Mouse (Mus musculus): ENCODE data around the gene Stx1a. TPM values are rescaled to one million over a fixed set of nuclear protein-coding genes. Genes with fewer than 3 reads are reported as not detected.

Gene Stx1a
- polyA plus RNA-seq, 1 experiment, result not detected

DNA sequence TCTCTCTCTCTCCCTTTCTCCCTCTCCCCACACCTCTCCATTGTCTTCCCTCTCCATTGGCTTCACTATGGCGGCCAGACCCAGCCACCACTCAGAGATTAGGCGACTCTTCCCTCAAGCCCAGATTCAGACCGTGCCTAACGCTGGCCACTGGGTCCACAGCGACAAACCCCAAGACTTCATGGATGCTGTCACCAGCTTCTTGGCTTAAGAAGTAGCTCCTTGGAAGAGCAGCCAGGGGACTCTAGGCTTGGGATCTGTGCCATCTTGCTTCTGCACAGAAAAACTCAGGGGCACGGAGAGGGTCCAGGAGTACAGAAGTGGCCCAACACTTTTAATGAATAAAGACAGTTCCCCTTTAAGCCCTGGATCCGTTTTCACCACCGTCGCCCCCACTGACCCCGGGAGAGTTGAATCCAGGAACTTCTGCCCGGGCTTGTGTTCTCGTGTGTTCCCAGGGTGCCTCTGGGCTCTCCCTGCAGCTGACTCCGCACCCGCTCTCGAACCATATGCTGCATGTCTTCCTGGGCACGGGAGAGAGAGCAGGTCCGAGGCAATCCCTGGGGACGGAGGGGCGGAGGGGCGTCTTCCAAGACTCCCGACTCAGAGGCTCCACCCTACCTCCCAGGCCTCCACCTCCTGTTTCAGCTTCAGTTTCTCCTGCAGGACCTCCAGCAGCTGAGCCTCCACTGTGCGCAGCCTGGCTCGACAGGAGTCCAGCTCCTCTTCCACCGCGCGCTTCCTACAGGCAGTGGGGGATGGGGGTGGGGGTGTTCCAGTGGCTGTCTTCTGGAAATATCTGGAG is 11.3 kb upstream of the Stx1a start:
- 47% methylated on average over 26 of the region's 26 CpGs for WGBS
- TF ChIP-seq CTCF (IDR thresholded peaks at IDR 0.05; ENCODE audit: insufficient read depth, low read depth, low read length) (no peak), POLR2A (IDR thresholded peaks at IDR 0.05; ENCODE audit: insufficient read depth, low read depth, low read length) (no peak)
- no peak overlapping the region for H3K27ac ChIP-seq (ENCODE audit: insufficient read depth, low read depth, low read length)

DNA sequence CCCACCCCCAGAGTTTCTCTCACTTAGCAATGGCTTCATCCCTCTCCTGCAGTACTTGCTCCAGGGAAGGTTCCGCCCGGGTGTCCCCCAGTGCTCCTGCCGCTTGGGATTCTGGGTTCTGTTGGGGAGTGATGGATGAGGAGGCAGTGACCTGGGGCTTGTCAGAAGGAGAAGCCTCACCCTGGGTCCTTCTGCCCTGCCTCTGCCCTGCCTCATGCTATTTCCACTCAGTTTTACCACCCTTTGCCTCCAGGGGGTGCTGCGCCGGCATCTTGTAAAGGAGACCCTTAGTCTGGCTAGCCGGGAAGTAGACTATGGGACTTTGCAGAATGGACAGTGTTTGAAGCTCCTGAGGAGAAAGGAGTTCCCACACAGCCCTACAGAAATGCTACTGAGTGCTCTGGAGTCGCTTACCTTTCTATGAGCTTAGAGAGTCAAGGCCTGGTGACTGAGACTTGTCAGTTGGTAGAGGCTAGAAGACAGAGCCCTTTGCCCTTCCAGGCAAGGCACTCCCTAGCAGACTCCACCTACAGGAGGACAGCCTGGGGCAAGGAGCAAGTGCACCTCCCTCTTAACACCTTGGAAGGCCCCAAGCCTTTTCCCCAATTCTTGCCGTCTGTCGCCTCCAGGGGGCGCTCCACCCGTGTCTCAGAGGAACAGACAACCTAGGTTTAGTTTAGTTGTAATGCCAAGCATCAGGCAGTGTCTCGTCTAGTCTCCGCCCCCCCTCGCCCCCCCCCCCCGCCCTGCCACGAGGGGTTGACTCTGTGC is 10.4 kb upstream of the Stx1a start:
- Histone ChIP-seq H3K27ac (ENCODE audit: insufficient read depth, low read depth, low read length) (no peak overlapping the region), H3K4me1 (ENCODE audit: control insufficient read depth, insufficient read depth, low read length) (peaks cover 24% of the 10 kb centered on the region), H3K4me3 (ENCODE audit: insufficient read depth, low read depth, low read length) (no peak overlapping the region)
- no peak for TF ChIP-seq POLR2A (IDR thresholded peaks at IDR 0.05; ENCODE audit: insufficient read depth, low read depth, low read length)
- peak; percentile 65; the same call in 1 of the 2 replicates for TF ChIP-seq CTCF (IDR thresholded peaks at IDR 0.05; ENCODE audit: insufficient read depth, low read depth, low read length)
- WGBS, result 11% methylated on average over 16 of the region's 16 CpGs

More for the DNA sequence above, 11.3 kb upstream of the Stx1a start:
- Histone ChIP-seq H3K4me3 (ENCODE audit: insufficient read depth, low read depth, low read length) (no peak overlapping the region), H3K4me1 (ENCODE audit: control insufficient read depth, insufficient read depth, low read length) (peaks cover 26% of the 10 kb centered on the region)

DNA sequence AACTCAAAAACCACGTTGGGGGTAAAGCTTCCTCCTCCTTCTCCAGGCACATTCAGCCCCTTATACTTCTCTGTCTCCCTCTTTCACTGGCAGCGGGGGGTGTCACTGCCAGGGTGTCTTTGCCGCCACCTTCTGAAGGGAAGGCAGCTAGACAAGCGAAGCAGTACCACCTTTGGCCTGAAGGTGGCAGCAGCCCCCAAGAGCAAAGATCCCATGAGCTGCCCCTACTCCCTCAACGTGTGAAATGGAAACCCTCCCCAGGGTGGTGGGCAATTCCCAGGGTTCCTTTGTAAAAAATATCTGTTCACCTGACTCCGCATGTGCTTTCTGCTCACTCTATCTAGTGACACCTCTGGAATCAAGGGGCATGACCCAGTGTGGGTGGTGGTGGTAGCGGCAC is 7.8 kb upstream of the Stx1a start:
- Histone ChIP-seq H3K4me3 (ENCODE audit: insufficient read depth, low read depth, low read length) (no peak overlapping the region), H3K27ac (ENCODE audit: insufficient read depth, low read depth, low read length) (no peak overlapping the region), H3K4me1 (ENCODE audit: control insufficient read depth, insufficient read depth, low read length) (peaks cover 20% of the 10 kb centered on the region)
- WGBS, result 13% methylated on average over 7 of the region's 7 CpGs
- no peak for TF ChIP-seq POLR2A (IDR thresholded peaks at IDR 0.05; ENCODE audit: insufficient read depth, low read depth, low read length)
- TF ChIP-seq CTCF (IDR thresholded peaks at IDR 0.05; ENCODE audit: insufficient read depth, low read depth, low read length), result peak; percentile 86

DNA sequence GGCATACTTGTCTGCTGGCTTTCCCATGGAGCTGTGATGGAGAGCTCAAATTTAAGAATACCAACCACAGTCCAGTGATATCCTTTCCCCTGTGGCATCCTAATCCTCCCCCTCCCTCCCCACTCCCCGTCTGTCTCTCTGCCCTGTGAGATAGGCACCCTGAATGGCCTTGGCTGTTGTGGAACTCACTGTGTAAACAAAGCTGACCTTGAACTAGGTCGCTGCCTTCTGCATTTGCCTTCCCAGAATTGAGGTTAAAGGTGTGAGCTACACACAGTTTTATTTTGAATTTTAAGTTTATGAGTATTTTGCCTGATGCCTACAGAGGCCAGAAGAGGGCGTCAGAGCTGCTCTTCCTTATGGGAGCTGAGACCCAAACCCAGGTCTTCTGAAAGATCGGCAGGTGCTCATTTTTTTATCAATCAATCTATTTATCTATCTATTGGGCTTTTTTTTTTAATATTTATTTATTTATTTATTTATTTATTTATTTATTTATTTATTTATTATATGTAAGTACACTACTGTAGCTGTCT is 7.0 kb upstream of the Stx1a start:
- Histone ChIP-seq H3K27ac (ENCODE audit: insufficient read depth, low read depth, low read length) (no peak overlapping the region), H3K4me1 (ENCODE audit: control insufficient read depth, insufficient read depth, low read length) (peaks cover 12% of the 10 kb centered on the region), H3K4me3 (ENCODE audit: insufficient read depth, low read depth, low read length) (no peak overlapping the region)
- 55% methylated on average over 4 of the region's 4 CpGs for whole genome bisulfite sequencing
- no peak for TF ChIP-seq CTCF (IDR thresholded peaks at IDR 0.05; ENCODE audit: insufficient read depth, low read depth, low read length)
- no peak for TF ChIP-seq POLR2A (IDR thresholded peaks at IDR 0.05; ENCODE audit: insufficient read depth, low read depth, low read length)

DNA sequence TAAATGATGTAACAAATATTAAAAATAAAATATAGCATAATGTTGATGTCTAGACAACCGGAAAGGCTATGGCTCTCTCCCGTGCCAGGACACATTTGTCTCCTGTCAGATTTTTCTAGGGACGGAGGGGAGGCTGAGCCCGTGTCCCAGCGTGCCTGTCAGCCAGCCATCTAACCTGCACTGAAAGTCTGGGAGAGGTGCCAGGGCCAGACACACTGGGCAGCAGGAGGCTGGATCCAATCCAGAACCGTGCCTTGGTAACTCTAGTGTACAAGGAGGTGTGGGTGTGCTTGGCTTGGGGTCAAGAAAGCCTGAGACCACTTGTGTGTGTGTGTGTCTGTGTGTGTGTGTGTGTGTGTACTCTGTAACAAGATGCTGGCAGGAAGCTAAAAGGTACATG is 1.5 kb upstream of the Stx1a start:
- 30% methylated on average over 6 of the region's 6 CpGs for WGBS
- Histone ChIP-seq H3K4me1 (ENCODE audit: control insufficient read depth, insufficient read depth, low read length) (peaks cover 16% of the 10 kb centered on the region), H3K4me3 (ENCODE audit: insufficient read depth, low read depth, low read length) (no peak overlapping the region), H3K27ac (ENCODE audit: insufficient read depth, low read depth, low read length) (no peak overlapping the region)
- no peak for TF ChIP-seq POLR2A (IDR thresholded peaks at IDR 0.05; ENCODE audit: insufficient read depth, low read depth, low read length)
- TF ChIP-seq CTCF (IDR thresholded peaks at IDR 0.05; ENCODE audit: insufficient read depth, low read depth, low read length), result no peak

DNA sequence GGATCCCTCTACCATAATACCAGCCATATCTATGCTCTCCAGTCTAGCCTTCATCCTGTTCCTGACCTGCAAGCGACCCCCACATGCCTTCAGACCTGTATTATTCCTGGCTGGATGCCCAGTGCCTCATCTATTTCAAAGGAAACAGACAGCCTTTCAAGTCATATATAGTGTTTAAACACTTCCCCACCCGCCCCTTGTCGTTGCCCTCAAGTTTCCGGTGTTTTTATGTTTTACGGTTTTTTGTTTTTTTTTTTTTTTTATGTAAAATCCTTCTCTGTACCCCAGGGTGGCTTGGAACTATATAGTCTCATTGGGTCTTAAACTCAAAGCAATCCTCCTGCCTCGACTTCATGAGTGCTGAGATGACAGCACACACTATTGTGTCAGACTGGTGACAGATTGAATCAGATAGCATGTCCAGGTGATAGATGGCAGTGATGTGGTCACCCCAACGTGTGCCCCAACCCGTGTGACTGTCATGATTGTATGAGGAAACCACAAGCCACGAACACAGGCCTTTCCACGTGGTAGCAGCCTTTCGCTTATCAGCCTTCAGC is 1.5 kb downstream of the Stx1a start:
- Histone ChIP-seq H3K27ac (ENCODE audit: insufficient read depth, low read depth, low read length) (no peak overlapping the region), H3K4me3 (ENCODE audit: insufficient read depth, low read depth, low read length) (no peak overlapping the region), H3K4me1 (ENCODE audit: control insufficient read depth, insufficient read depth, low read length) (peaks cover 25% of the 10 kb centered on the region)
- no peak for TF ChIP-seq CTCF (IDR thresholded peaks at IDR 0.05; ENCODE audit: insufficient read depth, low read depth, low read length)
- no peak for TF ChIP-seq POLR2A (IDR thresholded peaks at IDR 0.05; ENCODE audit: insufficient read depth, low read depth, low read length)
- WGBS, result 75% methylated on average over 11 of the region's 11 CpGs

DNA sequence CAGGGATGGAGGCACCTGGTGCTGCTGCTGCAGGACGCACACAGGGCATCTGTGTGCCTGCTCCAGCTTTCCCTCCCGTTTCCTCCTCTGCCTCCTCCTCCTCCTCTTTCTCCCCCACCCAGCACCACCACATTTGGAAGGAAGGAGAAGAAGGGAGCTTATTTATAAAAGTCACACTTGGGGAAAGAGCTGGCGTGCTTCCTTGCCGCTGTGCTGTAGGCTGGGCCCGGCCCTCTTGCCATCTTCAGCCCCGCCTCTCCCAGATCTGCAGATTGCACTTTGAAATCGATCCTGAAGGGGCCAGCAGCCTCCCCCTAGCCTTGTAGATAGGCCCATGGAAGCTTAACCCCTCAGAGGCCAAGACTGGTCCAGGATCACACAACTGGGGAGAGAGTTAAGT is 2.6 kb downstream of the Stx1a start:
- no peak overlapping the region for H3K27ac ChIP-seq (ENCODE audit: insufficient read depth, low read depth, low read length)
- WGBS, result 17% methylated on average over 7 of the region's 7 CpGs
- H3K4me1 ChIP-seq (ENCODE audit: control insufficient read depth, insufficient read depth, low read length), result peaks cover 25% of the 10 kb centered on the region
- TF ChIP-seq POLR2A (IDR thresholded peaks at IDR 0.05; ENCODE audit: insufficient read depth, low read depth, low read length) (no peak), CTCF (IDR thresholded peaks at IDR 0.05; ENCODE audit: insufficient read depth, low read depth, low read length) (no peak)
- H3K4me3 ChIP-seq (ENCODE audit: insufficient read depth, low read depth, low read length), result no peak overlapping the region

DNA sequence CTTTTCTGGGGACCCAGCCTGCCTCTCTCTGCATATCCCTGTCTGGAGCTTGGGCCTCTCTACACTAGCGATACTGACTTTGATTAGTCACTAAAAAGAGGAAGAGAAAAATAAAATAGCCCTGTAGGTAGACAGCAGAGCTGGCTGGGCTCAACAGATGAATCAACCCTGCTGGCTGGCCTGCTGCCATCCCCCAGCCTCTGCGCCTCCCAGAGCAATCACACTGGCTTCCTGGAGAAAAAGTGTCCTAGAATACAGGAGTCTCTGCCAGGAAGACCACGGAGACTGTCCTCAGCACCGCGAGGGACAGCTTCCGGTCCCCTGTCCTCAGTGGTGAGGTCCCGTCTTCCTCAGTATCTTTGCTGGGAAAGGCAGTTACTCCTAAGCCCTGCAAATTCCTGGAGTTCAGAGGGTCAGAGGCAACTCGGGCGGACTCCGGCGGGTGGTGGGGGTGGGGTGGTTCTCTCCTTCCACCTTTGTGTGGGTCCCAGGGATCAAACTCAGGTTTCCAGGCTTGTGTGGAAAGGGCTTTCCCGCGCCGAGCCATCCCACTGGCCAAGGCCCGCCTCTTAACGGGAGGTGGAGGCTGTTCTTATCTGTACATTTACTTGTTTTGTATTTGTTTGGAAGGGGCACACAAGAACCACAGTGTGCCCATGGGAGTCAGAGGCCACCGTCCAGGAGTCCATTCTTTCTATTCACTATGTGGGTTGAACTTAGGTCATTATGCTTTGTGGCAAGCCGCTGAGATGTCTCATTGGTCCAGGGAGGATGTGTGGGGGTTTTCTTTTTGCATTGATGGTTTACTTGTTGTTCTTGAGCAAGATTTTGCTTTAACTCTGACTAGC is 5.9 kb downstream of the Stx1a start:
- Histone ChIP-seq H3K27ac (ENCODE audit: insufficient read depth, low read depth, low read length) (no peak overlapping the region), H3K4me3 (ENCODE audit: insufficient read depth, low read depth, low read length) (no peak overlapping the region), H3K4me1 (ENCODE audit: control insufficient read depth, insufficient read depth, low read length) (peaks cover 21% of the 10 kb centered on the region)
- 56% methylated on average over 18 of the region's 18 CpGs for WGBS
- TF ChIP-seq POLR2A (IDR thresholded peaks at IDR 0.05; ENCODE audit: insufficient read depth, low read depth, low read length), result no peak
- TF ChIP-seq CTCF (IDR thresholded peaks at IDR 0.05; ENCODE audit: insufficient read depth, low read depth, low read length), result no peak

All from olfactory bulb, adult 2 months (tissue).